Comparison of ENCODE assay signal across 14 mouse cellular contexts in genomic region chr15:7173346-7173745, GRCm38 (mm10).
"Had no signal": no experiment of that assay in that cellular context is flagged by ENCODE, and none has a peak within 500 bp of the region (broad histone marks: within the 10 kb centered on the region; RNA-seq: fewer than 3 reads in every experiment).

No protein-coding gene starts in this region.

- H3K9me3 ChIP-seq: limb, embryonic 10.5 days; limb, embryonic 13.5 days; liver, embryonic 12.5 days; liver, embryonic 15.5 days; lung, embryonic 15.5 days; megakaryocyte, embryonic 14.5 days; midbrain, embryonic 10.5 days; midbrain, embryonic 13.5 days; neural tube, embryonic 13.5 days had no signal

- H3K4me1 ChIP-seq: limb, embryonic 10.5 days; limb, embryonic 13.5 days; liver, embryonic 12.5 days; liver, embryonic 15.5 days; midbrain, embryonic 13.5 days; neural tube, embryonic 13.5 days had no signal

- DNase-seq: liver; thymus, adult 18-20 months; thymus, postnatal 36 days had no signal

- ATAC-seq: liver, embryonic 12.5 days; midbrain, embryonic 16.5 days had no signal

- H3K27me3 ChIP-seq: limb, embryonic 13.5 days; liver, embryonic 12.5 days; liver, embryonic 15.5 days; lung, embryonic 15.5 days; midbrain, embryonic 13.5 days; neural tube, embryonic 13.5 days had no signal

- H3K9ac ChIP-seq: limb, embryonic 13.5 days; liver, embryonic 12.5 days; liver, embryonic 15.5 days; lung, embryonic 15.5 days; midbrain, embryonic 13.5 days; neural tube, embryonic 13.5 days had no signal

- H3K27ac ChIP-seq: limb, embryonic 10.5 days; limb, embryonic 13.5 days; liver, embryonic 12.5 days; liver, embryonic 15.5 days; lung, embryonic 15.5 days; midbrain, embryonic 10.5 days; midbrain, embryonic 13.5 days; neural tube, embryonic 13.5 days had no signal

- H3K36me3 ChIP-seq: midbrain, embryonic 13.5 days had no signal

- H3K4me3 ChIP-seq: limb, embryonic 10.5 days; limb, embryonic 13.5 days; liver, embryonic 12.5 days; liver, embryonic 15.5 days; lung, embryonic 15.5 days; megakaryocyte, embryonic 14.5 days; midbrain, embryonic 10.5 days; midbrain, embryonic 13.5 days; myocyte; neural tube, embryonic 13.5 days had no signal

- H3K4me2 ChIP-seq: limb, embryonic 13.5 days; liver, embryonic 12.5 days; liver, embryonic 15.5 days; lung, embryonic 15.5 days; midbrain, embryonic 13.5 days; neural tube, embryonic 13.5 days had no signal
